Mouse (Mus musculus): ENCODE results near the gene Npy4r. TPM values are rescaled to one million over a fixed set of nuclear protein-coding genes. Genes with fewer than 3 reads are reported as not detected.

Gene Npy4r
- not detected for polyA plus RNA-seq (2017; shearing (Covaris generic))

GRCm38 (mm10) chr14:34152342-34152741 lies at the start of gene Npy4r:
TSS of gene Npy4r (minus strand) at chr14:34152489.

GRCm38 (mm10) chr14:34201231-34202035 lies 49.1 kb upstream of the Npy4r start, which contains the start of gene Gprin2:
TSS of gene Gprin2 (minus strand) at chr14:34201653.

GRCm38 (mm10) chr14:34102601-34103000 lies 49.7 kb downstream of the Npy4r start, which contains the start of gene A630023A22Rik:
TSS of gene A630023A22Rik (minus strand) at chr14:34102754.

Other genes starting within 250 kb of the Npy4r start
- not detected for gene Gdf10, start 228.9 kb downstream of the Npy4r start, polyA plus RNA-seq (2017; shearing (Covaris generic))
- not detected for gene Gdf2, start 211.4 kb downstream of the Npy4r start, polyA plus RNA-seq (2017; shearing (Covaris generic))
- under 1 TPM in 1 of 2 experiments, not detected in 1; 0.08 TPM for gene Rbp3, start 198.5 kb downstream of the Npy4r start, polyA plus RNA-seq (2017; shearing (Covaris generic))
- 1 to 10 TPM in 1 of 2 experiments, under 1 TPM in 1; 0.12 to 1.8 TPM for gene Zfp488, start 173.7 kb downstream of the Npy4r start, polyA plus RNA-seq (2017; shearing (Covaris generic))
- gene Gm30083, start 137.3 kb downstream of the Npy4r start, polyA plus RNA-seq (2017; shearing (Covaris generic)), result not detected
- under 1 TPM in 1 of 2 experiments, not detected in 1; 0.29 TPM for gene Gm5460, start 135.7 kb downstream of the Npy4r start, polyA plus RNA-seq (2017; shearing (Covaris generic))
- gene Antxrl, start 99.8 kb downstream of the Npy4r start, polyA plus RNA-seq (2017; shearing (Covaris generic)), result not detected
- under 1 TPM in 1 of 2 experiments, not detected in 1; 0.86 TPM for gene Anxa8, start 66.5 kb downstream of the Npy4r start, polyA plus RNA-seq (2017; shearing (Covaris generic))
- under 1 TPM in 1 of 2 experiments, not detected in 1; 0.64 TPM for gene A630023A22Rik, start 49.7 kb downstream of the Npy4r start, polyA plus RNA-seq (2017; shearing (Covaris generic))
- under 1 TPM; 0.16 to 0.65 TPM for gene Gprin2, start 49.2 kb upstream of the Npy4r start, polyA plus RNA-seq (2017; shearing (Covaris generic))
- 1 to 10 TPM in 1 of 2 experiments, under 1 TPM in 1; 0.06 to 2.8 TPM for gene Syt15, start 67.1 kb upstream of the Npy4r start, polyA plus RNA-seq (2017; shearing (Covaris generic))
- gene Shld2, start 158.0 kb upstream of the Npy4r start, polyA plus RNA-seq (2017; shearing (Covaris generic)), result 10 to 100 TPM; 18.5 to 19.2 TPM
- gene Glud1, start 158.2 kb upstream of the Npy4r start, polyA plus RNA-seq (2017; shearing (Covaris generic)), result 100 to 1,000 TPM; 122 to 130 TPM
- gene Fam25c, start 202.9 kb upstream of the Npy4r start, polyA plus RNA-seq (2017; shearing (Covaris generic)), result not detected
- gene Sncg, start 222.3 kb upstream of the Npy4r start, polyA plus RNA-seq (2017; shearing (Covaris generic)), result 1 to 10 TPM in 1 of 2 experiments, under 1 TPM in 1; 0.19 to 2.9 TPM
- under 1 TPM; 0.20 to 0.81 TPM for gene Mmrn2, start 223.0 kb upstream of the Npy4r start, polyA plus RNA-seq (2017; shearing (Covaris generic))